Mouse (Mus musculus) urinary bladder, postnatal 10 days (tissue): ENCODE data around the gene Gipc3.

ENCODE experiments used
- DNase-seq: peaks from one replicate; pipeline ENCODE4 v3.0.0; 2022; ENCODE audit warnings: low spot score

The Gipc3 gene

DNA sequence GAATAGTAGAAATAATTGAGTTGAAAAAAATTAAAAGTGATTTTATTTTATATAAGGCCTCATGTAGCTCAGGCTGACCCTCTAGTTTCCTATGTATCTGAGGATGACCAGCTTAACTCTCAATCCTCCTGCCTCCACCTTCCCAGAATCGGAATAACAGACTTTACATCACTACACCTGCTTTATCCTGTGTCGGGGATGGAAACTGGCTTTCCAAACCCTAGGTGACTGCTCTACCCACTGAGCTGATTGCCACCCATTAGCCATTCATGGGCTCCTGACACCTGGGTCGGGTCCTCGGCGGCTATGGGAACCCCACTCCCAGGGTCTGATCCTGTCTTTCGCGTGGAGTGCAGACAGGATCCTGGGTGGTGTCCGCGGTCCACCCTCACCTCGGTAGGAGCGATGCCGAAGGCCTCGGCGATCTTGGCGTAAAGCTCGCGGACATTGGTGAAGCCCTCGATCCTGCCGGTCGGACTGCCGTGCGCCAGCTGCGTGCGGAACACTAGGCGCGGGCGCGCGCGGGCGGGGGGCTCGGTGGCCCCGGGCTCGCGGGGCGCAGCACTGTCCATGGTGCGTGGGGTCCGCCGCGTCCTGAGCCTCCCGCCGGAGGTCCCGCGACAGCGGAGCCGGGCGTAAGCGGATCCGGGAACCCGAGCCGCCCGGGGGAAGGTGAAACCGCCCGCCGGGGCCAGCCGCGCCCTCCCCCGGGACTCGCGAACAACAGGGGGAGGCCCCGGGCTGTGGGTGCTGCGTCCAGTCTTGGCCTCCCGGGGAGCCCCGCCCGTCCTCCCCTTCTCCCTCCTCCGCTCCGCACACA lies at the start of gene Gipc3:
Gene Gipc3 (minus strand): TSS at position 581 of the 820 bp plus-strand sequence.
- no peak for DNase-seq

DNA sequence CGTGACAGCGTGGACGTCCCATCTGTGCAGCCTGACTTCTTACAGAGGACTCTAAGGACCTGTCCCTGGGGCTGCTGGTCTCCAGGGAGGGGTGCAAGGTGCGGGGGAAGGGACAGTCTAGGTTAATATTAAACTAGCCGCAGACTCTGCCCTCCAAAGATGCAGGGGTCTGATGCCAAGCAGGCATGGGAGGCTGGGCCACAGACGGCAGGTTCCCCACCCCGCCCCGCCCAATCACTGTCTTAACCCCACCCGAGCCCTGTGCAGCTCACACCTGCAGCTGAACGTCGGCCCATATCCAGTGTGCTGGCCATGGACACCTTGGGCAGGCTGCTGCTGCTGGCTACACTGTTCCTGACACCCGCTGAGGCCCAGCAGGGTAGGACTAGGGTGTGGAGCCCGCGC lies 49.7 kb upstream of the Gipc3 start, which contains the start of gene Smim24:
Gene Smim24 (plus strand): TSS at position 271 of the 405 bp plus-strand sequence.
- no peak for DNase-seq

DNA sequence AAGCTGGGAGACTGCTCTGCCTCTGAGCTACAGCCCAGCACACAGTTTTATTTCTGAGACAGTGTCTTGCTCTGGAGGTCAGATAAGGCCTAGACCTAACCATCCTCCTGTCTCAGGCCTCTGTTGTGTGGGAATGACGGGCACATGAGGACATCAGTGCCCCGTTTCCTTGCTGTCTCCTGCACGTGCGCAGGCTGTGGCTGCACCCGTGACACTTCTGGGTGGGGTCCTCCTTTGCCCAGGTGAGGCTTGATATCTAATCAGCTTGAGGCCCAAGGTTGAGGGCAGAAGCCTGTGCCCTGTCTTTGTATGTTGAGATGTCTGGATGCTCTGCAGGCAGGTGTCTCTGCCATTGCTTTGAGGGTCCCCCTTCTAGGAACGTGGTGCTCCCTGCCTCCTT lies 49.2 kb upstream of the Gipc3 start:
- no peak for DNase-seq

DNA sequence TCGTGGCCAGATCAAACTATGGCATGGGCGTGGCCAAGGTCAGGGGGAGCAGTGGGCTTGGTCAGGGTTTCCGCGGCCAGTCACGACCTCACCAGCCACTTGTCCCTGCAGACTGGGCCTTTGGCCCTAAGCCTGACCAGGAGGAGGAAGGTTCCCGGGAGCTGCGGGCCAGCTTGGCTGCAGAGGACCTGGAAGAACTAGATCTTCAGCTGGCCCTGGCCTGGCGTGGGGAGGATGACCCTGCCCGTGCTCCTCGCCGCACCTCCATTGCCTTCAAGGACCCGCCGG lies 47.6 kb upstream of the Gipc3 start:
- DNase-seq = no peak

DNA sequence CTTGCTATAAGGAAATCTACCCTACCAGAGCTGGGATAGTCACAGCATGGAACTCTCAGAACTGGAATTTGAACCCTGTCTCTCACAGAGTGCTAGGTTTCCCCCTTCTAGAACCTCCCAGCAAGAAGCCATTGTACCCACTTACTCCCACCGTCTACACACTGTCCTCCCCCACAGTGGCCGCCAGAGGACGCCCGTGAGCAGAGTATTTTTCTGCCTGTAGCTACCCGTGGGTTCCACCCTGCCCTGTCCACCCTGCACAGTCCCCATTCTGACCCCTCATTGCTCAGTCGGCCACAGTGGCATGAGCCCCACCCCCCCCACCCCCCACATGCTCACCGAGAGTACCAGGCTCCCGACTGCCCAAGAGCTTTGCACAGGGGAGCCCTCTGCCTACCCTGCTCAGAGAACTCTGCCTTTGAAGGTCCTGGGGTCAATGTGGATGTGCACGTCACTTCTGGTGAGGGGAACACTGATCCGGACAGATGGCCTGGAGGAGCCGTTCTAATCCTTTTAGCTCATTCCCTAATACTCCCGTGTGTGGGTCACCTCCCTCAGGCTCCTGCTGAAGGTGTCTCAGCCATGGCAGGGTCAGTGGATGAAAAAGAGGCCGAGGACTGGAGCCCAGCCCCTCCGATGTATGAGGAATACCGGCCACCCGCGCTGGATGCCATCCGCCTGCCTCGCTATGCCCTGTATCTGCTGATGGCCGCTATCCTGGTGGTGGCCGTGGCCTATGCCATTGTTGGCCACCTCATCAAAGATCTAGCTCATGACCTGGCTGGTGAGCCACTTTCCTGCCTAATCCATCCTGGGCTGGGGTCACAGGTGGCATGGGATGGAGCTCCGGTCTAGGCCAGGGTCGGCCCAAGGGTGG lies 47.0 kb upstream of the Gipc3 start:
- DNase-seq = no peak

DNA sequence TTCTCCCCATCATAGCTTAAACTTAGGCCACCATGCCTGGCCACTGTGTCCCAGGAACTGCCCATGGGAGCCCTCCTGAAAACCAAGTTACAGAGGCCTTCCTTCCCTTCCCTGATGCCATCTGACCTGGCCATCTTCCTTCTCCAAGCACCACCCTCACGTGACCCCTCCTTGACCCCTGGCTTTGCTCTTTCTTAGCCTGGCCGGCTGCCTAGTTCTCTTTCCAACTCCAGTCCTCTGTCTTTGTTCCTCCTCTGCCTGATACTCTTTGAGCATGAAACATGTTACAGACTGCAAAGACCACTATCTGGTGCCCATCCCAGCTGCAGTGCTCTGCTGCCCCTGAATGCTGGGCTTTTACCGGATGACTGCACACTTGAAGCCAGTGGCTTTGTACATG lies 46.3 kb upstream of the Gipc3 start:
- no peak for DNase-seq

DNA sequence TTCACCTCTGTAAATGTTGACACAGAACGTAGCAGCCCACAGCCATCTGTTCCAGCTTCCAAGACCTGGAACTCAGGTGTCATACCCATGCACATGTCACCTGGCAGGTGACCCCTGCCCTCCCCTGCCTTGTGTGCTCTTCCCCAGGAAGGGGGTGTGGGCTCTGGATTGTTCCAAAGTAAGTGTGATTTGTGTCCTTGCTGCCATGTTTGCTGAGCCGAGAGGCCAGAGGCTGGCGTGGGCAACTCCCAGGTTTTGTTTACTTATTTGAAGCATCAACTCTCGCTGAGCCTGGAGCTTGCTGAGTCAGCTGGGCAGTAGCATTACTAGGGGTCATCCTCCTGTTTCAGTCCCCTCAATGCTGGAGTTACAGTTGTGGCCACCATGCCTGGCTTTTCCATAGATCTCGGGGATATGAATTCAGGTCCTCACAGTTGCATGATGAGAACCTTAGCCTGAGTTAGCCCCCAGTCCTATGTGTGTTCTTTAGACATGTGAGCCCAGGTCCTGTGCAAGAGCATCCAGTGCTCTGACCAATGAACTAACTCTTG lies 45.5 kb upstream of the Gipc3 start, which contains the start of gene Gm48552:
Gene Gm48552 (plus strand): TSS at position 501 of the 551 bp plus-strand sequence.
- no peak for DNase-seq

DNA sequence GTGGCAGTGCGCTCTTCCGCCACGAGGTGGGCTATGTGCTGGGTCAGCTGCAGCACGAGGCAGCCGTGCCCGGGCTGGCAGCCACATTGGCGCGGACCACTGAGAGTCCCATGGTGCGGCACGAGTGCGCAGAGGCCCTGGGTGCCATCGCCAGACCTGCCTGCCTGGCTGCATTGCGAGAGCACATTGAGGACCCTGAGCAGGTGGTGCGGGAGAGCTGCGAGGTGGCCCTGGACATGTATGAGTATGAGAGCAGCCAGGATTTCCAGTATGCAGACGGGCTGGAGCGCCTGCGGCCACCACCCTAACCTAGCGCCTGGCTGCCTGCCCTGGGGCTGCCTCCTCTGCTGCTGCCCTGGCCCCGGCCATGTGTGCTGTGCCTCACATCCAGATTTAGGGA lies 44.6 kb upstream of the Gipc3 start:
- DNase-seq = no peak

DNA sequence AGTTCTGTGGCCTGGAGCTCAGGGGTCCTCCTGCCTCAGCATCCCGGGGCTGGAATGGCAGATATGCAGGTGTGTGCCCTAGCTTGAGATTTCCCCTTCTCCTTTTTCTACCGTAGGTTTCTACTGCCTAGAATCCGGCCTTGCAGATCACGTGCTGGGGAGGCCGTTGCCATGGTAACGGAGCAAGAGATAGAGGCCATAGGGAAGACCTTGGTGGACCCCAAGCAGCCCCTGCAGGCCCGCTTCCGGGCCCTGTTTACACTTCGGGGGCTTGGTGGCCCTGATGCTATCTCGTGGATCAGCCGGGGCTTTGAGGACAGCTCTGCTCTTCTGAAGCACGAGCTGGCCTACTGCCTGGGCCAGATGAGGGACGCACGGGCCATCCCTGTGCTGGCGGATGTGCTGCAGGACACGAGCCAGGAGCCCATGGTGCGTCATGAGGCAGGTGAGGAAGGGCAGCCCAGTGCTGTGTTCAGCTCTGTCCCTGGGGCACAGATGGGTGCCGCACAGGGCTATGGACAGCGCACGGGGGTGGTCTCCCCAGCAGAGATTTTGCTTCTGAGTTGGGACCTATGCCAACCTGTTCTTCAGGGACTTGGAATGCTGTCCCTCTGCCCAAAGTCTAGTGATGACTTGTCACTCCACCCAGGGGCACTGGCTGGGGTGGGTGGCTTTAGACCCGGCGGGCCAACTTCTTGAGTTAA lies 42.7 kb upstream of the Gipc3 start:
- DNase-seq = no peak

DNA sequence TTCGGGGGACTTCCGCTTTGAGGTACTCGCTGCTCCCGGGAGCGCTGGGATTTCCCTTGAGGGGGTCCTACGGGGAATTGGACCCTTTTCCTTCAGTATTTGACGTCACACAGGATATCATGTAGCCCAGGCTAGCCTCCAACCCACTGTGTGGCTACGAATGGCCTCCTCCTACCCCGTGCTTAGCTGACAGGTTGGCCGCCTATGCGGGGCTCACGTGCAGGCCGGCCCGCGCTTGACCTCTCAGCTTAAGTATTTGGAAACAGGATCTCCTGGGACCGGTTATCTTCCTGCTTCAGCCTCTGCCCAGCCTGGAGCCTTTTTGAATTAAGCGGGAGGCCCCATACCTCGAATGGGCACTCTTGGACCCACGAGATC lies 41.5 kb upstream of the Gipc3 start:
- no peak for DNase-seq

DNA sequence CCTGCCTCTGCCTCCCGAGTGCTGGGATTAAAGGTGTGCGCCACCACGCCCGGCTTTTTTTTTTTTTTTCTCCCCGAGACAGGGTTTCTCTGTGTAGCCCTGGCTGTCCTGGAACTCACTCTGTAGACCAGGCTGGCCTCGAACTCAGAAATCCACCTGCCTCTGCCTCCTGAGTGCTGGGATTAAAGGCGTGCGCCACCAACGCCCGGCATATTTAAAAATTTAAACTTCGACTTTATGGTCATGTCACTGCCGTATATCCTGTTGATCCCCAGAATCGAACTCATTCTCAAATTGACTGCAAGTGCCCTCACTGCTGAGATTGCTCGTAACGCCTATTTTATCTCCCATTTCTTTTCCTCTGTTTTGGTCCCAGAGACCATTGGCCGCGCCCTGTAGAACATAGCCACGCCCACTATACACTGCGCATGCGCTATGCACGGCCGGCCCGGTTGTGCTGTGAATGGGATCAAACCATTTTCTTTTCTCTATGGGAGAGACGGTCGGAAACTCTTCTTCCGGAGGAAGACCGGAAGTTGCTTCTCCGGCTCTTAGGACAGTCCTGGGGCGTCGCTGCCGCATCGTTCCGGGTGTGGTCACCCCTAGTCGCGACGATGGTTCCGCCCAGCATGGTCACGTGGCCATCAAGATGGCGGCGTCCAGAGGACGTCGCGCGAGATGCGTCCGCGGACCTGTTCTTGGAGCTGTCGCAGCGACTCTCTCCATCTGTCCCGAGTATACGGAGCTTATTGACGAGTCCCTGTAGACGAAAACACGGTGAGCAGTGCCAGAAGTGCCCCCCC lies 40.9 kb upstream of the Gipc3 start, which contains the start of the genes Dohh and Gm48551:
Gene Dohh (plus strand): TSS at position 627 of the 803 bp plus-strand sequence.
Gene Gm48551 (plus strand): TSS at position 665 of the 803 bp plus-strand sequence.
- DNase-seq = peak; percentile 98

DNA sequence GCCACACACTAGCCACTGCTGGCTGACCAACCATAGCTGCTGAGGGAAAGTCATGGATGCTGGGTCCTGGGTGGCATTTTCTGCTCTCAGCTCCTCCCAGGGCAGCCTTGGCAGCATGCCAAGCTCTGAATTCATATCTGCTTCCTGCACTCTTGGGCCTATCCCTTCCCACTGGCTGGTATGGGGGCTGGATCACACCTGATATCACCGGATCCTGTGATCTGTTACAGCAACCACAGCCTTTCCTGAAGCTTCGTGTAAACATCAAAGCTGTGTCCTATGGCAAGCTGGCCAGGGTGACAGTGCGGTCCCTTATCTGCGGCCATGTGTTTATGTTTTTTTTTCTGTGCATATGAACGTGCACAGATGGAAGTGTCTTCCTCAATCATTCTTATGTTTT lies 39.0 kb upstream of the Gipc3 start:
- DNase-seq = no peak

DNA sequence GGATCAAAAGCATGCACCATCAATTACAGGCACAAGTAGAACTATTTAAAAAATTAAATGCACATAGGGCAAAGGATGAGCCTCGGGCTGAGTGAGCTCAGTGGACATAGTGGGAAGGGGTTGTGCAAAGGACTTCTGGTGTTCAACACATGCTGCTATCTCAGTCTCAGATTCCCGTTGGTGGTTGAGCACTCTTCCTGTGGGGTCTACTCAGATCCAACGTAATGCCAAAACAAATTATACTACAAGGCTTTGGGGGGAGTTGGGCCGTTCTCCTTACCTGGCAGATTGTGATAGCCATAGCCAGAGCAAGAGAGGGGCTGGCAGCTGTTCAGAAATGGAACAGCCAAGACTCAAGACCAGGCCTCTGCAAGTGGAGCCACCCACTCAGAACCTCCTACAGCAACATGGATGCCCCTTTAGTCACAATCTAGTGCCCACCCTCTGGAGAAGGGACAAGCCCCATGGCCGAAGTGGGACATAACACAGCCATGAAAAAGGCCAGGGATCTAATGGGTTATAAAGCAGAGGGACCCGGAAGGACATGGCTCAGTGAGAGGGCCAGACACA lies 36.8 kb upstream of the Gipc3 start:
- DNase-seq = no peak

DNA sequence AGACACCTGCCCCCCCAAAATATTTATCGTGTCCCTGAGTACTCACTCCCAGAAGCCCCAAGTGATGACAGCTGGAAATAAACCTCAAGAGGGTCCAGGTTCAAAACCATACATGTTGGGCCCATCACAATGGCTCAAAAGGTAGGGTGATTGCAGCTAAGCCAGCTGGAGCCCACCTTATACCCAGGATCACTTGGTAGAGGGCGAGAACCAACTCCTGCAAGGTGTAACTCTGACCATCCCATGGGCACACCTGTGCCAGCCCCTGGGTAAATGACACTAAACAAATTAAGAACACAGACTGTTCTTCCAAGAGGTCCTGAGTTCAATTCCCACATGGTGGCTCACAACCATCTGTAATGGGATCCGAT lies 36.1 kb upstream of the Gipc3 start:
- no peak for DNase-seq

DNA sequence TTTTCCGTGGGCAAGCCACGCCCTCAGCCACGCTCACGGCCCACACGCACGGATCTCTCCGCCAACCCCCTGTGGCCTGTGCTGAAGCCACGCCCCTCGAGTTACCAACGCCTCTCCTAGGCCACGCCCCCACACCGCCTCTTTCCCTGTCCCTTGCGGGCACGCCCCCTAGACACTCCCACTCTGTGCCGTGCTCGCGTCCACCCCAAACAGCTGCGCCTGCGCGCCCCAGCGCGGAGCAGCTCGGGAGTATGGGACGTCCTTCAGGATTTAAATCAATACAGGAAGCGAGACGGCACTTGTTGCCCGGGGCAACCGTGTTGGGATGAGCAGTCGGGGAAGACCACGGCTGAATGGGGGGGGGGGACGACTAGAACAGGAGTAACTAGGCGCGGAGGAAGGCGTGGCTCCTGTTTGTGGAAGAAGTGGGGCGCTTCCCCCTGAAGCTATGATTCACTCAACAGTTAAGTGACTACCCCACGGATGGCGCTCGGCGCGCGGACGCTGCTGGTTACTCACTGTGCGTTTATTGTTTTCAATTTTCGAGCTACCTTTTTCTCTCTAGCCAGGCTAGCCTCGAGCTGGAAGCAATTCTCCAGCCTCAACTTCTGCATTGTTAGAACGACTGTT lies 35.6 kb upstream of the Gipc3 start:
- DNase-seq = peak; percentile 100

DNA sequence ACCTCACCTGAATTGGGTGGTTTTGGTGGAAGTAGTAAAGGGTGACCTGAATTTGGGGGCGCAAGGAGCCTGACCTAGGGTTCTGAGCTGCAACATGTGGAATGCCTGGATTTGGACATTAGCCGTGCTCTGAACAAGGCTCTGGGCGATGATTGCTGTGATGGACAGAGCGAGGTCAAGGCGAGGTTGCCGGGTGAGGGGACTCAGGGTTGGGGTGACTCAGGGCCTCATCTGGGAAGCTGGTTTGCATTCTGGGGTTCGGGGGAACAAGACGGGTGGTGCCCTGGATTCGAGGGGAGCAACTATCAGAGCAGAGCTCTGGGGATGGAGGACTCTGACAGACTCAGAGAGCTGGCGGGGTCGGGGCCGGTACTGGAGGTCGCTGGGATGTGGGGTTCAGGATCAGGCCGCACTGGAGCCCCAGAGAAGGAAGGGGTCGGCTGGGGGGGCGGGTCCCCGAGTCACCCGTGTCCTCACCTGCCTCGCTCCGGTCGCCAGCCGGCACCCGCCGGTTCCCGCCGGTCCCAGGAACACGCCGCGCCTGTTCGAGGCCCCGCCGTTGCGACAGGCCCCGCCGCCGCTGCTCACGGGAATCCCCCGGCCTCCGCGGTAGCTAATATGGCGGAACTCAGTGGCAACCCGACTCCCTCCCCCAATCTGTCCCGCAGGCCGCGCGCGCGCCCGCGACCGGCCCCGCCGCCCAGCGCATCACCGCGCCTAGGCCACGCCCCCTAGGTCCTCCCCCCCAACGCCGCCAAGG lies 34.9 kb upstream of the Gipc3 start, which contains the start of gene Fzr1:
Gene Fzr1 (minus strand): TSS at position 724 of the 760 bp plus-strand sequence.
- no peak for DNase-seq

DNA sequence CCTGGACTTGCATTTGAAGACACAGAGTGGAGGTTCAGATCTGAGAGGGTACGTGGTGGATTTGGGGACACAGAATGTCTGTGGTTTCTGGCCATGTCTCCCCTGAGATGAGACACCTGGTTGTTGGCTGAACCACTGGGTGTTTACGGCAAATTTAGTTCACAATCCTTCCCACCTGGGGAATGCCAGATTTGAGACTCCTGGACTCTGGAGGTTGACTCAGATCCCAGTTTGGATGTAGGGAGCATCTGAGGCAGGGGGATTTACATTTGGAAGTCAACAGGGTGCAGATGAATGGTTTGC lies 34.2 kb upstream of the Gipc3 start:
- DNase-seq = no peak

DNA sequence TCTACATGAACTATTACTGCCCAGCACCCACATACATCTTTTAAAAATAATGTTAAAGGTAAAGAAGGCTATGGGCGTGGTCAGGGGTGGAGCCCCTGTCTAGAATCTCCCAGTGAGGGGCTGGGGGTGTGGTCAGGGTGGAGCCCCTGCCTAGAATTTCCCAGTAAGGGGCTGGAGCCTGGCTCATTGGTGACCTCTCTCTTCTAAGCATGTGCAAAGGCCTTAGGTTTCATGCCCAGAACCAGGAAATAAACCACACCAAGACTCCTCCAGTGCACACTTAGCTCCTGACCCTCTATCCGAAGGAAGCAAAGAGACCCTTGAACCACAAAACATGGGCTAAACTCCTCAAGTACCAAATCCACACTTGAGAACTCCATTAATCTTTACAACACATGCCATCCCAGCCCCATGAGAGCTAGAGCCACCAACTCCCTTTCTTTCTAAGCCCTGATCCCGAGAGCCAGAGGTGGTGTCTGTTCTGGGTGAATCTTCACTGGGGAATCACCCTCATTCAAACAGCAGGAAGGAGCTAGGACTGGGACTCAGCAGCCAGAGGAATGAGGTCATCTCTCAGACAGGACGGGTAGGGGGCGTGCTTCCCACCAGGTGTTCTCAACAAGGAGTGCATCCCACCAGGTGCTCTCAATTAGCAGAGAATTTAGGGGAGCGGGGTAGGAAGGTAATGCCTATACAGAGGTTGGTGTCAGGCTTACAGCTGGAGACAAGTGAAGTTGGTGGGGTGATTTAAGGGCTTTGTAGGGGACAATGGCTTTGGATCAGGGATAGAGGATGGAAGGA lies 33.7 kb upstream of the Gipc3 start:
- no peak for DNase-seq

DNA sequence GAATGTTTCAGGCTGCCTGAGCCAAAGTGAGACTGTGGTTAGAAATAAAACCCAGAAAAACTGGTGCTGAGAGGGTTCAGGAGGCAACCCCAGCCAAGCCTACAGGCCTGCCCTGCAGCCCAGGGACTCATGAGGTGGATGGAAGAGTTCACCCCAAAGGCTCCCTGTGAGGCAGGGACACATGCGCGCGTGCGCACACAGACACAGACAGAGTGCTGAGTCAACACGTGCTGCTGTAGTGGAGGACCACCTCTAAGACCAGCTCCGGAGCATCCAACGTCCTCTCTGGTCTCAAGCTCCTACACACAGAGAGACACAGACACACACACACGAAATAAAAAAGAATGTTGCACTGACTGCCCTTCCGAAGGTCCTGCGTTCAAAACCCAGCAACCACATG lies 32.3 kb upstream of the Gipc3 start:
- DNase-seq = no peak
